20 mouse cellular contexts compared by ENCODE assay signal in genomic region chr8:17602861-17603260, GRCm38 (mm10).
DNase-seq lines count a peak whose midpoint lies in the region; TF ChIP-seq lines count a peak whose summit lies in the region.
"Had no signal": no experiment of that assay in that cellular context is flagged by ENCODE, and none has a peak within 500 bp of the region (broad histone marks: within the 10 kb centered on the region; RNA-seq: fewer than 3 reads in every experiment).

No protein-coding gene starts in this region.

- H3K4me3 ChIP-seq in liver, adult 2 months (ENCODE audit: insufficient read depth, low read depth, low read length), result no peak overlapping the region

- peaks cover 3% of the 10 kb centered on the region for H3K4me1 ChIP-seq in liver, adult 2 months (ENCODE audit: control insufficient read depth, insufficient read depth, low read length)

- WGBS in liver, adult 2 months, result 39% methylated on average over 1 of the region's 1 CpGs

- H3K27me3 ChIP-seq in liver, adult 2 months (ENCODE audit: control insufficient read depth, insufficient read depth, low read length), result no peaks in the 10 kb centered on the region
- H3K27me3 ChIP-seq: CH12.LX, Patski had no signal

- no peaks in the 10 kb centered on the region for H3K36me3 ChIP-seq in liver, adult 2 months (ENCODE audit: control insufficient read depth, insufficient read depth, low read length)
- H3K36me3 ChIP-seq: G1E had no signal

- no peak for TF ChIP-seq CTCF in liver, adult 2 months (IDR thresholded peaks at IDR 0.05; ENCODE audit: low read depth, low read length)

- H3K27ac ChIP-seq in liver, adult 2 months (replicated peaks; ENCODE audit: insufficient read depth, low read depth, low read length), result no peak overlapping the region

- TF ChIP-seq POLR2A in liver, adult 2 months (IDR thresholded peaks at IDR 0.05; ENCODE audit: extremely low read depth, insufficient read depth, low read length), result no peak

- H3K79me2 ChIP-seq in liver, adult 2 months (ENCODE audit: control insufficient read depth, insufficient read depth, low read length), result no peaks in the 10 kb centered on the region

- peak; percentile 18 for DNase-seq in liver, adult 2 months (ENCODE audit: extremely low read depth, low read depth, low spot score)
- no peak for DNase-seq in liver
- DNase-seq in right cerebral cortex, adult 18-20 months, result peak; percentile 8
- no peak for DNase-seq in right cerebral cortex, adult 2 months (ENCODE audit: low spot score in 2 of 2)
- peak; percentile 64 for DNase-seq in brain, adult 2 months (ENCODE audit: low read depth, low spot score)
- DNase-seq in layer of hippocampus, postnatal 25 days (ENCODE audit: extremely low spot score in 1 of 2, low spot score in 1 of 2), result no peak
- DNase-seq: adrenal gland, adult 2 months; adrenal gland, adult 8-10 months; adrenal gland, postnatal 10 days; adrenal gland, postnatal 14 days; adrenal gland, postnatal 25 days; adrenal gland, postnatal 36 days; B cell, adult 2 months; cerebellum, adult 11 months; cerebellum, adult 11-12 months; cerebellum, adult 18-20 months; cerebellum, adult 2 months had no signal

- no peak overlapping the region for H3K9ac ChIP-seq in liver, adult 2 months (ENCODE audit: low read depth, low read length)

Comparison
In these comparisons a context has a peak if more than half of its experiments do, and no peak if none do; other contexts are left out.
1. DNase-seq: peak in liver, adult 2 months (single experiment), right cerebral cortex, adult 18-20 months (single experiment) and brain, adult 2 months (single experiment); none in liver (single experiment), right cerebral cortex, adult 2 months (0 of 2) and layer of hippocampus, postnatal 25 days (0 of 2).